In genomic region chr2:27343984-27344453, GRCm38 (mm10) we compare ENCODE assay signal across 10 mouse cellular contexts.
DNase-seq lines count a peak whose midpoint lies in the region; ATAC-seq and TF ChIP-seq lines count a peak whose summit lies in the region.
"Had no signal": no experiment of that assay in that cellular context is flagged by ENCODE, and none has a peak within 500 bp of the region (broad histone marks: within the 10 kb centered on the region; RNA-seq: fewer than 3 reads in every experiment).

No protein-coding gene starts in this region.

- 22% methylated on average over 12 of the region's 12 CpGs for WGBS in lung, embryonic 14.5 days
- WGBS in forebrain, embryonic 16.5 days: 12% methylated on average over 12 of the region's 12 CpGs
- 34% methylated on average over 12 of the region's 12 CpGs for WGBS in liver, embryonic 11.5 days
- 15% methylated on average over 12 of the region's 12 CpGs for WGBS in neural tube, embryonic 14.5 days

- ATAC-seq in lung, embryonic 14.5 days (ENCODE audit: insufficient read depth): no peak
- peak; percentile 63 for ATAC-seq in forebrain, embryonic 16.5 days
- peak; percentile 54; the same call in 1 of the 2 replicates for ATAC-seq in liver, embryonic 11.5 days (replicated peaks; ENCODE audit: low FRiP score)
- no peak for ATAC-seq in neural tube, embryonic 14.5 days (ENCODE audit: low read depth)

- DNase-seq in lung, embryonic 14.5 days: peak; percentile 41
- no peak for DNase-seq in lung, postnatal 25 days (ENCODE audit: low spot score)
- DNase-seq in liver, embryonic 11.5 days (ENCODE audit: low spot score): no peak
- DNase-seq in heart, adult 11 months: no peak
- DNase-seq in cerebellum, adult 8-10 months: no peak
- DNase-seq: cerebellum, adult 11-12 months; thymus, postnatal 36 days had no signal

- no peaks in the 10 kb centered on the region for H3K9me3 ChIP-seq in lung, embryonic 14.5 days (ENCODE audit: low read depth, low read length)
- H3K9me3 ChIP-seq in forebrain, embryonic 16.5 days (ENCODE audit: control insufficient read depth, low read length): no peaks in the 10 kb centered on the region
- no peaks in the 10 kb centered on the region for H3K9me3 ChIP-seq in liver, embryonic 11.5 days (ENCODE audit: control insufficient read depth, low read length)
- H3K9me3 ChIP-seq in neural tube, embryonic 14.5 days (ENCODE audit: control insufficient read depth, low read length): no peaks in the 10 kb centered on the region
- H3K9me3 ChIP-seq: limb, embryonic 12.5 days had no signal

- no peak overlapping the region; the same call in 1 of the 2 replicates for H3K9ac ChIP-seq in lung, embryonic 14.5 days
- H3K9ac ChIP-seq in forebrain, embryonic 16.5 days (replicated peaks; ENCODE audit: low read depth, low read length): peak overlapping the region; percentile 41
- H3K9ac ChIP-seq in liver, embryonic 11.5 days (ENCODE audit: low read depth, low read length): no peak overlapping the region
- no peak overlapping the region for H3K9ac ChIP-seq in neural tube, embryonic 14.5 days (replicated peaks; ENCODE audit: low read depth, low read length)
- H3K9ac ChIP-seq: limb, embryonic 12.5 days had no signal

- no peak overlapping the region for H3K4me3 ChIP-seq in lung, embryonic 14.5 days (ENCODE audit: low read depth, low read length)
- peak overlapping the region; percentile 0; the same call in 1 of the 2 replicates for H3K4me3 ChIP-seq in forebrain, embryonic 16.5 days (replicated peaks; ENCODE audit: low read length)
- no peak overlapping the region for H3K4me3 ChIP-seq in liver, embryonic 11.5 days (ENCODE audit: low read depth, low read length)
- H3K4me3 ChIP-seq in neural tube, embryonic 14.5 days (ENCODE audit: low read depth, low read length): no peak overlapping the region
- H3K4me3 ChIP-seq: limb, embryonic 12.5 days had no signal

- TF ChIP-seq CTCF in lung, embryonic 14.5 days (IDR thresholded peaks at IDR 0.05; ENCODE audit: low read depth): no peak

- H3K27me3 ChIP-seq in lung, embryonic 14.5 days (ENCODE audit: insufficient read depth, low read length): no peaks in the 10 kb centered on the region
- H3K27me3 ChIP-seq in forebrain, embryonic 16.5 days (replicated peaks; ENCODE audit: control insufficient read depth, insufficient read depth, low read length): no peaks in the 10 kb centered on the region
- no peaks in the 10 kb centered on the region for H3K27me3 ChIP-seq in liver, embryonic 11.5 days (replicated peaks; ENCODE audit: control insufficient read depth, insufficient read depth, low read length)
- no peaks in the 10 kb centered on the region for H3K27me3 ChIP-seq in neural tube, embryonic 14.5 days (ENCODE audit: control insufficient read depth, insufficient read depth, low read length)
- H3K27me3 ChIP-seq: limb, embryonic 12.5 days had no signal

- H3K27ac ChIP-seq in lung, embryonic 14.5 days (ENCODE audit: low read depth): no peak overlapping the region
- H3K27ac ChIP-seq in forebrain, embryonic 16.5 days (ENCODE audit: low read length): peak overlapping the region; percentile 86
- H3K27ac ChIP-seq in liver, embryonic 11.5 days (ENCODE audit: low read depth, low read length): no peak overlapping the region
- H3K27ac ChIP-seq in neural tube, embryonic 14.5 days (ENCODE audit: low read depth, low read length): peak overlapping the region; percentile 66
- H3K27ac ChIP-seq: limb, embryonic 12.5 days had no signal

- no peaks in the 10 kb centered on the region for H3K36me3 ChIP-seq in lung, embryonic 14.5 days (ENCODE audit: insufficient read depth)
- no peaks in the 10 kb centered on the region for H3K36me3 ChIP-seq in forebrain, embryonic 16.5 days (ENCODE audit: control insufficient read depth, insufficient read depth)
- H3K36me3 ChIP-seq in liver, embryonic 11.5 days (ENCODE audit: control insufficient read depth, insufficient read depth, low read length): no peaks in the 10 kb centered on the region
- no peaks in the 10 kb centered on the region for H3K36me3 ChIP-seq in neural tube, embryonic 14.5 days (ENCODE audit: control insufficient read depth, insufficient read depth, low read length)
- H3K36me3 ChIP-seq: limb, embryonic 12.5 days had no signal

- H3K4me2 ChIP-seq in lung, embryonic 14.5 days: peak overlapping the region; percentile 2; the same call in 1 of the 2 replicates
- peak overlapping the region; percentile 44 for H3K4me2 ChIP-seq in forebrain, embryonic 16.5 days (ENCODE audit: low read length)
- peak overlapping the region; percentile 35 for H3K4me2 ChIP-seq in liver, embryonic 11.5 days
- peak overlapping the region; percentile 36; the same call in 1 of the 2 replicates for H3K4me2 ChIP-seq in neural tube, embryonic 14.5 days (ENCODE audit: low read depth, low read length)
- H3K4me2 ChIP-seq: limb, embryonic 12.5 days had no signal

- H3K4me1 ChIP-seq in lung, embryonic 14.5 days (ENCODE audit: insufficient read depth): no peaks in the 10 kb centered on the region
- peaks cover 20% of the 10 kb centered on the region for H3K4me1 ChIP-seq in forebrain, embryonic 16.5 days (replicated peaks; ENCODE audit: control insufficient read depth, insufficient read depth, low read length)
- H3K4me1 ChIP-seq in liver, embryonic 11.5 days (replicated peaks; ENCODE audit: control insufficient read depth, insufficient read depth, low read length): peaks cover 18% of the 10 kb centered on the region
- H3K4me1 ChIP-seq in neural tube, embryonic 14.5 days (ENCODE audit: control insufficient read depth, insufficient read depth, low read length): peaks cover 12% of the 10 kb centered on the region

Comparison
In these comparisons a context has a peak if more than half of its experiments do, and no peak if none do; other contexts are left out.
1. ATAC-seq: peak in forebrain, embryonic 16.5 days (single experiment) and liver, embryonic 11.5 days (single experiment); none in lung, embryonic 14.5 days (single experiment) and neural tube, embryonic 14.5 days (single experiment).
2. H3K27ac ChIP-seq: peak in forebrain, embryonic 16.5 days (single experiment) and neural tube, embryonic 14.5 days (single experiment); none in lung, embryonic 14.5 days (single experiment) and liver, embryonic 11.5 days (single experiment).
3. Peak in every context shown above with its lines, with median percentiles within 50 percentile points of each other: H3K4me2 ChIP-seq.